Mouse (Mus musculus): ENCODE measurements around the gene Ly6g5c.

Gene Ly6g5c

DNA sequence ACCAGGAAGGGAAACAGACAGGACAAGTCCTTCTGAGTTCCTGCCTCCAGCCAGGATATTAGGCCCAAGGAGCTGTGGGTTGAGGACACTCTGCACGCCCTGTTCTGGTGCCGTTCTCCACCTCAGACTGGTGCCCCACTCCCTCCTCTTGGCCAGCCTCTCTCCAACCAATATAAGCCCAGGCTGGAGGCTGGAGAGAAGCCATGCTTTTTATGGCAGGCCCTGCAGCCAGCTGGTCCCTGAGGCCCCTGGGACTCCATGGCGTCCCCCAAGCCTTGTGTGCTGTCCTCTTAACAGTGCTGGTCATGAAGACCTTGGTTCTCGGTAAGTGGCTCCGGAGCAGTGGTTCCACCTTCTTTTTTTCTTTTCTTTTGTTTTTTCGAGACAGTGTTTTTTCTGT lies at the start of gene Ly6g5c:
Gene Ly6g5c (plus strand): TSS at position 183 of the 400 bp plus-strand sequence.
- DNase-seq (ENCODE audit: low spot score), result no peak

DNA sequence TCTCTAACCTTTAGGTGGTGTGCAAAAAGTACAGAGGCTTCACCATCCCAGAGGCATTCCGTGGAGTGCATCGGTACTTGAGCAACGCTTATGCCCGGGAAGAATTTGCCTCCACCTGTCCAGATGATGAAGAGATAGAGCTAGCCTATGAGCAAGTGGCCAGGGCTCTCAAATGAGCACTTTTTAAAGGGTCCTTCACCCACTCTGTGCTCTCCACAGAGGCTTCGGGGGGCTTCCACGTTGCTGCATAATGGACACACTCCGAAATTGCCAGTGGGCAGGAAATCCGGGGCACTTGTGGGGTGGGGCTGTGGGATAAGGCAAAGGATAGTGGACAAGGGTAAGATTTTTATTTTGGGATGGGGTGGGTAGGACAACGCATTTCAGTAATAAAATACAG lies 49.8 kb upstream of the Ly6g5c start:
- no peak for DNase-seq (ENCODE audit: low spot score)

DNA sequence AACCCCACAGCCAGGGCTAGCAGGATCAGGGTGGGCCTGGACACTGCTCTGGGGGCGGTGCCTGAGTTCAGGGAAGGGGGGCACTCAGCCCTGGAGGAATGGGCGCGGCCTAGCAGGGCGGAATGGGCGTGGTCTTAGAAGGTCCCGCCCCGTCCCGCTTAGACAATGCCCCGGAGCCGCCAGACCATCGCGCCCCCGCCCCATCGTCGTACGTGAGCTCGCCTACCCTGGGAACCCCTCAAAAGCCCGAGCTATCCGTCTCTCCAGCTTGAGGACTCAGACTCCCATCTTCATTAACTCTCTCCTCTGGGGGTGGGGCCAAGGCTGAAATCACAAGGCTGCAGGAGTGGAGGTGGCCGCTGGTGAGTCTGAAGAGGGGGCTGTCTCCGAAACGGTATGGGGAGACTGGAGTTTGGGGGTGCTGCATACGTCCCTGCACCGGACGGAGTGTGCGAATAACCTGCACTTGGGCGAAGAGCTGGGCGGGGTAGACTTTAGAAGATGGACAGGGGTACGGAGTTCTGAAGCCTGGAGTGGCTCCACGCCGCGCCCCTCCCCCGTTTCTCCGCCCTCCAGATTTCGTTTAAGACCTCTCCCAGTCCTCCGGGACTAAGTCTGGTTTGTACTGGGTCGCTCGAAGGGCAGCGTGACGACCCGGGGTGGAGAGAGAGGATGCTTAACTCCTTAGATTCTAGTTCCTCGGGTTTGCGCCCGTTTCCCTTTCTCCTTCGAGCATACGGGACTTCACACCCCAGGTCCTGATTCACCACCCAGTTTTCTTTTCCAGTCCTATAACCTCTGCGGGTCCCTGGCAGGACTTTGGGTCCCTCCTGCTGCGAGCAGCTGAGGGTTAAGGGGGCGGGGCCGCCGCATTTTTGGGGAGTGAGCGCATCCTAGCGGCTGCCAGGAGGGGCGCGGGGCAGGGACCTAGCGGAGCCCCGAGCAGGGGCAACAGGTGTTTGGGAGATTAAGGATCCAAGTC lies 48.9 kb upstream of the Ly6g5c start, which contains the start of gene Ddah2:
Gene Ddah2 (plus strand): TSS at position 125 of the 982 bp plus-strand sequence.
- DNase-seq (ENCODE audit: low spot score), result peak; percentile 81

DNA sequence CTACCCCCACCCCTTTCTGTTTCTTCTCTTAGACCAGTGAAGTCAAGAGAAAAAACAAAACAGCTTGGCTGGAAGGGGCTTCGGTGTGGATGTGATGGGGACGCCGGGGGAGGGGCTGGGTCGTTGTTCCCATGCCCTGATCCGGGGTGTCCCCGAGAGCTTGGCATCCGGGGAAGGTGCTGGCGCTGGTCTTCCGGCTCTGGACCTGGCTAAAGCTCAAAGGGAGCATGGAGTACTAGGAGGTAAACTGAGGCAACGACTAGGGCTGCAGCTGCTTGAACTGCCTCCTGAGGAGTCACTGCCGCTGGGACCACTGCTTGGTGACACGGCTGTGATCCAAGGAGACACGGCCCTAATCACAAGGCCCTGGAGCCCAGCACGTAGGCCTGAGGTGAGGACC lies 48.0 kb upstream of the Ly6g5c start:
- DNase-seq (ENCODE audit: low spot score), result no peak

DNA sequence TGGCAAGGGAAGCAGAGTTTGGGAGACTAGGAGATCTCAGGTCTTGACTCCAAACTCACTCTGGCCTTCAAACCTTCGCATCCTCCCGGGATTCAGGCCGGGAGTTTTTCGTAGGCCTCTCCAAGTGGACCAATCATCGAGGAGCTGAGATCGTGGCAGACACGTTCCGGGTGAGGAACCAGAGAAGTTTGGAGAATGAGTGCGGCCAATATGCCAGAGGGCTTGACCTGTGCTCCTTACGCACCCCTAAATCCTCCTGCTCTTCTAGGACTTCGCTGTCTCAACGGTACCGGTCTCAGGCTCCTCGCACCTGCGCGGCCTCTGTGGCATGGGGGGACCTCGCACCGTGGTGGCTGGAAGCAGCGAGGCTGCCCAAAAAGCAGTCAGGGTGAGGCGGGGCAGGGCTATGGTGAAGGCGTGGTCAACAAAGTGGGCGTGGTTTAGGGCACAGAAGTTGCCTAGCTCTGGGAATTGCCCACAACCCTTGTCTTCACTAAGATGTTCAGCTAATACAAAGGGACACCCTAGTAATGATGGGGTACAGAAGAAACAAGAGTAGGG lies 47.3 kb upstream of the Ly6g5c start:
- DNase-seq (ENCODE audit: low spot score), result no peak

DNA sequence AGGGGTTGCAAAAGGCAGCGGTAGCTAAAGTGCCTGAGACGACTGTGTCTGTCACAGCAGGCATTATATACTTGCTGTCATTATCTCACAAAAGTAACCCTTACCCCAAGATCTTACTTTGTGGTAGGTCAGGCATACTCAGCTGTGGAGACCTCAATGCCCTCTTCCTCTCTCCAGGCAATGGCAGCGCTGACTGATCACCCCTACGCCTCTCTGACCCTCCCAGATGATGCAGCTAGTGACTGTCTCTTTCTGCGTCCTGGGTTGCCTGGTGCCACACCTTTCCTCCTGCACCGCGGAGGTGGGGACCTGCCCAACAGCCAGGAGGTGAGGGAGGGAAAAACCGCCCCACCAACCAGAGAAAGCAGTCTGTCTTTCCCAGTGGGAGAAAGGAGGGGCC lies 46.8 kb upstream of the Ly6g5c start:
- DNase-seq (ENCODE audit: low spot score), result no peak

DNA sequence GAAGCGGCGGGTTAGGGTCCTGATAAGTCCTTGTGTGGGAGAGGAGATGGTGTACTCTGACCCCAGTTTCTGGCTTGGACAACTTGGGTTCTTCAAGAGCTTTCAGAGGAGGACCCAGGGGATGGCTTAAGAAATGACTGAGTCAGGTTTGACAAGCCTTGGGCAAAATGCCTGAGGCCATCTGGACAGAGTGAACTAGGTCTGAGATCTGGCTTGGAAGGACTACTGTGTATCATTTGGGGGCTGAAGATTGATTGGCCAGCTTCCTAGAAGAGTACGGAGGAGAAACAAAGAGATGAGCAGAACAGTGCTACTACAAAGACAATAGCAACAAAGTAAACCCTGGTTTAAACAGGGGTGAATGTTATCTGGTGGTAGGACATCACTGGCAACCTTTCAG lies 44.6 kb upstream of the Ly6g5c start:
- DNase-seq (ENCODE audit: low spot score), result peak; percentile 69

DNA sequence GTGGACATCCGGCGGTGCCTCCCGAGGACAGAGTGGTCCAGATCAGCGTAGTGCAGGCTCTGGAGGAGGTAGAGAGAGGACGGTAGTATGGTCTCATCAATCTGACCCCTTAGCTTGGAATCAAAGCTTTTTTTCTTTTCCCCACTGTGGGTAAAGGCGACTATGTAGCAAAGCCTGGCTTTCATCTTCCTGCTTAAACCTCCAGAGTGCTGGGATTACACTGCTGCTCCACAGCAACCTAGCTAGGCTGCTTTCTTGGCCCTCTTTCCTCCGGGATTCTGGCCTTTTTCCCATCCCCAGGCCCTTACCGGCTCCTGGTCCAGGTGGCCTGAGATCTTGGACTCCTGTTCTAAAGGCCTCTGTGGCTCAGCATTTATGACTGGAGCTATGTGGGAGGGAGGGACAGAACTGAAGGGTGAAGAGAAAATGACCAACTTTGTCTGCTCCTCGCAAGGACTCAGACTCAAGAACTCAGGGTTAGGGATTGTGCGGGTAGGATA lies 43.7 kb upstream of the Ly6g5c start:
- no peak for DNase-seq (ENCODE audit: low spot score)

DNA sequence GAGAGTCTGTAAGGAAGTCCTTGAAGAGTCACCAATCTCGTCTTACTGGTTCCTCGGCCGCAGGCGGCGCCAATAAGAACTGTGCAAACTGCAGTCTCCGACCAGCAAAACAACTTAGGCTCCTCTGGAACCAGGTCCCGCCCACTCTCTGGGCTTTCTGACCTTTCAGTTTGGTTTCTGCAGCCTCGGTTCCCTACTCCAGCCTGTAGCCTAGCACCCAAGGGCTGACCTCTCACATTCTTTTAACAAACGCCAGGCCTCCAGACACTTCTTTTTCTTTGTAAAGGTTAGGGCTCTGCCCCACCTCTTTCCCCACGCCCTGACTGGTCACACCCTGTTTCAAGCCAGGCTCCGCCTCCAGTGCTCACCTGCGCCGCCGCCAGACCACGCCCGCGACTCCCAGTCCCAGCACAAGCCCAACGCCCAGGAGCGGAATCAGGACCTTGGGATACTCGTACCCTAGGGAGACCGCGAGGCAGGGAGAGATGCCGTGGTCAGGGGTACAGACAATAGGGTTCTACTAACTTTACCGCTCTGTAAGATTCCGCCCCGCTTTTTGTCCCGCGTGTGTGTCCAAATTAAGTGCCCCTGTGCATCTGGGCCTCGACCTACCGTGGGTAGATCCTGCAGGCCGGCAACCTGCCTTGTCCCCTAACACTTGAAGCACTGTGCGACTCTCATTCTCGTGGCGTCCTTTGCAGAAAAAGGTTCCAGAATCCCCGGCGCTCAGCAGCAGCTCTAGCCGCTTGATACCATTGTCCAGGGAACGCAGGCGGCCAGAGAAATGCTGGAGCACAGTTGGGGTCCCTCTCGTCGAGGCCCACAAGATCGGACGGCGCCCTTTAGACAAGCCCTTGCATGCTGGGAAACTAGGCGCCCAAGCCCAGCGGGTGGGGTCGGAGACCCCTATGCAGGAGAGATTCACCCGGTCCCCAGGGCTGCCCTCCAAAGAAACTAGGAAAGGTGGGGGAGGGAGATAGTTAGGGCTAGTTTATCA lies 42.8 kb upstream of the Ly6g5c start, which contains the start of gene Ly6g6c:
Gene Ly6g6c (plus strand): TSS at position 438 of the 997 bp plus-strand sequence.
- DNase-seq (ENCODE audit: low spot score), result peak; percentile 67

DNA sequence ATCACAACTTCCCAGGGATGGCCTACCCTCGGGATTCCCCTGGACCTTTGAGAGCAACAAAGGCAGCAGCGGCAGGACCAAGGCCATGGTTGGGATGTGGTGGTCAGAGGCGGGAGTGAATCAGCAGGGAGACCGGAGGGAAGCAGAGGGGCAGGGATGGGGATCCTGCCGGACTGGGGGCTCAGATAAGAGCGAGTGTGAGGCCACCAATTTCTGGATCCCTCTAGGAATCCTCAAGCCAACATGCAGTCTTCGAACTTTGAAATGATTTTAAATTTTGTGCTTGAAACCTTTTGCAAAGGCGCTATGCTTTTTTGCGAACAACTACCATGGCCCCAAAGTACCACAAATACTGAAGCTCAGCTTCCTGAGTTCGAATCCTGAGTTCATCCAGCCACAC lies 42.0 kb upstream of the Ly6g5c start, which contains the start of gene Mpig6b:
Gene Mpig6b (minus strand): TSS at position 101 of the 400 bp plus-strand sequence.
- DNase-seq (ENCODE audit: low spot score), result no peak

DNA sequence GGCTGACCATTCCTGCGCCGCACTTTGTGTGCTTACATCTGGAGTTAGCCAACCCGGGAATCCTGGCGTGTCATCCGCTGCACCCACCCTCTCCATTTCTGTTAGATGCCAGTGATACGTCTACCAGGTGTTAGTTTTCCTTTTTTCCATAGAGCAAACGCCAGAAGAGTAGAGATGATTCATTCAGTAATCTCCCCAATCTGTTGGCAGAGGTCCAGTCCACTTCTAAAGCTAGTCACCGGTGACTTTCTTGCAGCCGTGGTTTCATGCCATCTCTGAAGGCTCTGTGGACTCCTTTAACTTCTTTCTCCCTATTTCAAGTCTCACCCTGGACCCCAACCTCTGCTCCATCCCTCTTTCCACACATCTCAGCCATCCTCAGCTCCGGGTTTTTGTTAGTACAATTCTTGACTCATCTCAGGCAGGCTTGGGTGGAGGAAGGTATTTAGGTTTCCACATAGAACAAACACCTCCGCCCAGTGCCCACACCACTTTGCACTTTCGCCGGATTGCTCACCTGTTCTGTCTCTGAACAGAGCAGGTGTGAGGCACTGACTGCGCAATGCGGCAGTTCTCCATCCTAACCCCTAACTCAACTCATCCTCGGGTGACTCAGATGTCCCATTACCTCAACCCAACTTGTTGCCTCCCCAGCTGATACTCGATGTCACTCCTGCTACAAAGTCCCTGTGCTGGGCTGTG lies 39.7 kb upstream of the Ly6g5c start:
- DNase-seq (ENCODE audit: low spot score), result no peak

DNA sequence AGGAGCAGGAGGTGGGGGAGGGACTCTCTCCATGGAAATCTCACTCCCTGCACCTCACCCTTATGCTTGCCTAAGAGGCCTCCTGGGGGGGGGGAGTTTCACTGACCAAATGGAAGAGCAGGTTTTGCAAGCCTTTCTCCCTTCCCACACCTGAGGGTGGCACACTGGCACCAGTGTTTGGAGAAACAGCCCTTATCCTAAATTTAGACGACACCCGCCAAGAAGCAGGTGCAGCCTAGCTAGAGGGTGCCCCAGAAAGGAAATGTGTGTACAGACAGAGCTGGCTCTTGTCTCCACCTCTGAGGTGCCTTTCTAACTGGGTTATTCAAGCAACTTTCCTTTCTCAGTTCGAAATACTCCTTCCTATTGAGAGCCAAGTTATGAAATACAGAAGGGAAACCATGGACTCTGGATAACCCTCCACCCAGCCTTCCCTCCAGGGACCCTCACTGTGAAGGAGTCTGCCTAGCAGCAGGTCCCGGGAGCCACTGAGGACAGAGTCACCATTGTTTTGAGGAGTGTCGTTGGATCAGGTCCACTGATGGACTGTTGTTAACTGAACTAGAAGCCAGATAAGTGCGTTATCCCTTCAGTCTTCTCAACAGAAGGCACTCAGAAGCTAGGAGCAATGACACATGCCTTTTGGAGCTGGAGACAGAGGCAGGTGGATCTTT lies 37.4 kb upstream of the Ly6g5c start:
- DNase-seq (ENCODE audit: low spot score), result no peak

DNA sequence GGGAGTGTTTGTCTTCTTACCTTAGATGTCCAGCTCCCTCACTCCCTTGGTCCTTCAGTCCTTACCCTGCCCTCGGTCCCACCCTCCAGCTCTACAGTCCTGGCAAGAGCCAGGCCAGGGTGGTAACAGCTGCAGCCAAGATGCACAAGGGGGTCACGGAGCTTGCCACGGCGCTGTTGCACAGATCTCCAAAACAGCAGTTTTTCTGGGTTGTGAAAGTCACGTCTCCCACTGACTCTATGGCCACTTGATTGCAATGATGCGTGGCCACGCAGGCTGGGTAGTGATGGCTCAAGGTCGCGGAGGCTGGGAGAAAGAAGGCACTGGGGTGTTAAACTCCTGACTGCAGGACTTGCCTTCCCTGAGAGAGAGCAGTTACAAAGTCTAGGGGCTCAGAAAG lies 36.6 kb upstream of the Ly6g5c start:
- no peak for DNase-seq (ENCODE audit: low spot score)

DNA sequence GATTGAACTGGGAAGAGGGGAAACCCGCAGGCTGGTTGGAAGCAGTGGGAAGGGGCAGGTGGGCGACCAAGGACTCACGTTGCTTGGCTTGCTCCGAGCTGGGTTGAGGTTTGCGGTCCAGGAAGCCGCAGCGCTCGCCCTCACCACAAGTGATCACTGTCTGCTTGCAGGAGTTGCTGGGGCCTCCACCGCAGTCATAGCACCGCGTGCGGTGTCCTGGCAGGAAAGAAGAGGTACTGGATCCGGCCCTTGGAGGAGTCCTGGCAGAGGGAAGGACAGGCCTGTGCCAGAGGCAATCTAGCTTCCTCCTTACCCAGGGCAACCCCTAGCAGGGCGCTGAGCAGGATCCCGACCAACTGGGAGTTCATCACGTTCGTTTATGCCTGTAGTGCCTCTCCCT lies 34.0 kb upstream of the Ly6g5c start:
- no peak for DNase-seq (ENCODE audit: low spot score)

DNA sequence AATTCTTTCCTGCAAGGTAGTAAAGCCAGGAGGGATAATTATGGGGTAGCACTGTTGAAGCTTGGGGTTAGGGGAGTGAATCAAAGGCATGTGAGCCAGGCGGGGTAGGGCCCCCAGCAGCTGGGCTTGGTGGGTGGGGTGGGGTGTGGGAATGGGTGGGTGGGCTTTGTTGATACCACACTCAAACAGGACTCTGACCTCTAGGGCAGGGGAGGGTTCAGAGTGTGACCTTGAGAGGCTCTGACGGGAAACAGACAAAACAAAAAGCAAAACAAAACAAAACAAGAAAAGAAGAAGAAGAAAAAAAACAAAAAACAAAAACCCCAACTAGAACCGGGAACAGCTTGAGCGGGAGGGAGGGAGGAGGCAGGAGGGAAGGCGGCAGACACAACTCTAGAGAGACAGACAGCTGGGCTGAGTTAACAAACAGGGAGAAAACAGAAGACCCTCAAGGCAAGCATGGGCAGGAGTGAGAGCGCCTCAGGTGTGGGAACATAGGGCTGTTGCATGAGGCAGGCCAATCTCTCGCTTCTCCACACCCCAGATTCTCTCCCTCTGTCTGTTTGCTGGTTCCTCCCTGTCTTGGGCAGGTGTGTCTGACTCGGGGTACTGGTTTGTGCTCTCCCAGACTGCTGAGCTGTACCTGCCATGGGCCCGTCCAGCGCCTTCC lies 31.4 kb upstream of the Ly6g5c start, which contains the start of gene Ly6g6e:
Gene Ly6g6e (plus strand): TSS at position 396 of the 670 bp plus-strand sequence.
- DNase-seq (ENCODE audit: low spot score), result no peak

DNA sequence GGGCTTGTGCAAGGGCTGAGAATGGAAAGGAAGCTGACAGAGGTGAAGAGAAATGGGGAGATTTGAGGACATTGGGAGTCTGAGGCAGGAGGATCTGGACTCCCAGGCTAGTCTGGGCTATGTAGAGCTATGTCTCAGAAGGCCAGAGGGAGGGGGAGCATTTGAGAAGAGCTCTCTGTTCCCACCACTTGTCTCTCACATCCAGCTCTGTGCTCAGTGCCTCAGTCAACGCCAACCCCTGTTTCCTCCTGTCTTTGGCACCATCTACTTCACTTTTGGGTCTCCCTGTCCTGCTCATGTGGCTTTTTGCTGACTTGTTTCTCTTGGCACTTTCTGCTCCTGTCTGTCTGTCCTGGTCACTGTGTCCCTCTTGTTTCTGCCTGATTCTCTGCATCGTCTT lies 30.8 kb upstream of the Ly6g5c start:
- no peak for DNase-seq (ENCODE audit: low spot score)

DNA sequence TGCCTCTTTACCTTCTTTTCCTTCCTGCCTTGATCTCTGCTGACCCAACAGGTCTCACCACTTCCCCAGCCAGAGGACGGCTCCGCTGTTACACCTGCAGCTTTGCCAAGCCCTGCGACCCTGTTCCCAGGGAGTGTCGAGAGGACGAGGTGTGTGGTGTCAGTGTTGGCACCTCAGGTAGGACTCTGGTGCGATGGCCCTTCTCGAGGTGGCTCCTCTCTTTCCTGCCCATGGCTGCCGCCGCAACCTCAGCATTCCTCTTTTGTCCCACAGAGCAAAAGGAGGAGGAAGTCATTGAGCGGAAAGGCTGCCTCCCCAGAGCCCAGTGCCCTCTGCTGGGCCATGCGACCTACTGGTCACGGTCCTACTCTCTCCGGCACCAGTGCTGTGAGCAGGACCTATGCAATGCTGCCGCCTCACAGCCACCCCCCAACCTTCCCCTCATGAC lies 30.3 kb upstream of the Ly6g5c start, which contains the start of gene Ly6g6d:
Gene Ly6g6d (minus strand): TSS at position 280 of the 448 bp plus-strand sequence.
- DNase-seq (ENCODE audit: low spot score), result no peak

DNA sequence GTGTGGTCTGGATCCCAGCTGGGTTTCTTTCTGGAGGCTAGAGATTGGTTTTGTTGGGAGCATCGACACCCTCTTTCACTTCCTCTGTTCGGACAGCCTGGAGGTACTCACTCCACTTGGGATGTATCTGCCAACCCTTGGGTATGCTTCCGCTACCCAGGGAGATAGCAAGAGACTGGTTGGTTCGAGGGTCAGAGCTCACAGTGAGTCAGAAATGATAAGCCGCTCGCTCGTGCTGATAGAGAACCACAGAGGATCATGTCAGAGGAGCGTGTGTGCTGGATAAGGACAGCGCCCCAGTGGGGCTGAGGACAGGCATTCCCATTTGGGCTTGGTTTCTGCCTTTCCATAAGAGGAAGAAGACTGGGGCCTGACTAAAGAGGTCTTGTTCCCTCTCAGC lies 28.3 kb upstream of the Ly6g5c start:
- DNase-seq (ENCODE audit: low spot score), result no peak

DNA sequence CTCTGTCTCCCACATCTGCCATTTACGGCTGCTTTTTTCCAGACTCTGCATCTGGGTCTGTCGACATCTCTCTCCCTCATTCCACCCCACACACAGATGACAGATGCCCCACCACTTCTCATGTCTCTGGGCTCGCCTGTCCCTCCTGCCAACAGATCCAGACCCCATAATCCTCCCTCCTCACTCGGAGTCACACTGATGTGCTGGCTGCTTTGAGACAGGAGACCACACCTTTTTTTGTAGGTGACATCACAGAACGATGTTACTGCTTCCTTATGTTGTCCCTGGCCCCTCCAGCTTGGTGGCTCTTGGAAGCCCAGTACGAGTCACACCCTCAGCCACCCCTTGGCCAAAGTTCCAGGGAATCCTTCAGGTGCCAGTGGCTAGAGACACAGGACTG lies 27.8 kb upstream of the Ly6g5c start:
- no peak for DNase-seq (ENCODE audit: low spot score)

DNA sequence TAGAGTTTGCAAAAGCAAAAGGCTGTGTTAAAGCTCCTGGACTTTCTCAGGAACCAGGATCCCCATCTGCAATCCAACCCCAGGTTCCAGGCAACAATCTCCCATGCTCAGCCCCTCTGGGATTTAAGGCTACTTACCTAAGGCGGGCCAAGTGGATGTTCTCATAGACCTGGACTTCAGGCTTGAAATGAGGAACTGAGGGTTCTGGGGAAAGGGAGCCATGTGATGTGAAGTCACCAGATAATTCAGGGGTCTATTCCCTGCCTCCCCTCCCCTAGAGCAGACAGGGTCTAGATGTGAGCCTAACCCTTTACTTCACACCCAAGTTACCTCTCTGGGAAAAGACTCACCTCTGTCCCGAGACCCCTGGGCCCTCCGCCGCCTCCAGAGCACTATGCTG lies 27.4 kb upstream of the Ly6g5c start:
- no peak for DNase-seq (ENCODE audit: low spot score)
